Mouse (Mus musculus) kidney, adult 2 months (tissue): Measurements from ENCODE around the gene Cpt1b. TPM values are rescaled to one million over a fixed set of nuclear protein-coding genes. Genes with fewer than 3 reads are reported as not detected.

Source experiments
- DNase-seq: peaks from one replicate; pipeline ENCODE4 v3.0.0; 2021
- H3K27ac ChIP-seq: fragments of 200-500 bp; 2 replicates; pipeline ENCODE4 v1.5.1; 2012; ENCODE audit warnings: low read depth, low read length, control low read depth, inconsistent platforms; ENCODE audit not compliant: insufficient read depth
- H3K27me3 ChIP-seq: fragments of 200-500 bp; replicated peaks from 2 replicates; pipeline ENCODE4 v1.6.1; 2012; ENCODE audit warnings: mild to moderate bottlenecking, moderate library complexity, low read length, inconsistent platforms; ENCODE audit not compliant: control insufficient read depth, insufficient read depth
- H3K36me3 ChIP-seq: fragments of 200-500 bp; 2 replicates; pipeline ENCODE4 v1.6.1; 2012; ENCODE audit warnings: mild to moderate bottlenecking, moderate library complexity, low read length, inconsistent platforms; ENCODE audit not compliant: control insufficient read depth, insufficient read depth
- H3K4me1 ChIP-seq: fragments of 200-500 bp; 2 replicates; pipeline ENCODE4 v1.6.1; 2011; ENCODE audit warnings: low read length; ENCODE audit not compliant: control insufficient read depth, insufficient read depth
- H3K4me3 ChIP-seq: fragments of 200-500 bp; 2 replicates; pipeline ENCODE4 v1.5.1; 2011; ENCODE audit warnings: mild to moderate bottlenecking, low read depth, low read length, control low read depth; ENCODE audit not compliant: insufficient read depth
- CTCF ChIP-seq: fragments of 200-500 bp; conservative IDR thresholded peaks from 2 replicates; pipeline ENCODE4 v1.5.1; 2011; ENCODE audit warnings: low read depth, mild to moderate bottlenecking, control low read depth, low read length, moderate library complexity, mixed read lengths; ENCODE audit not compliant: insufficient read depth, insufficient read length
- POLR2A ChIP-seq: fragments of 200-500 bp; IDR thresholded peaks from one replicate; pipeline ENCODE4 v1.6.1; 2011; ENCODE audit warnings: low read depth, low read length, control low read depth
- WGBS: fragments of 180-500 bp; shearing (Covaris S2); methylation state at CpG from one replicate; pipeline ENCODE4 v1.1.7; 2018; 5-methylcytosine and 5-hydroxymethylcytosine counted together
- polyA plus RNA-seq: library from polyadenylated mRNA; depleted of rRNA; stranded (reverse); fragments of >200 nt; gene quantifications from 2 replicates; pipeline ENCODE4 v1.2.3, GENCODE M21; 2012

Cpt1b gene
- polyA plus RNA-seq, 1 experiment, result 64.1 TPM

- H3K27me3 ChIP-seq, result no peaks in the 10 kb centered on the region
- 22% methylated on average over 10 of the region's 10 CpGs for WGBS
- peak; percentile 16 for DNase-seq
- H3K36me3 ChIP-seq, result no peaks in the 10 kb centered on the region
- no peak overlapping the region for H3K27ac ChIP-seq
- no peaks in the 10 kb centered on the region for H3K4me1 ChIP-seq
- H3K4me3 ChIP-seq, result peak overlapping the region; percentile 44; the same call in 1 of the 2 replicates
- TF ChIP-seq CTCF (no peak), POLR2A (no peak)
These were observed 46.2 kb downstream of the Cpt1b start for GRCm38 (mm10) chr15:89379429-89379828.

GRCm38 (mm10) chr15:89378831-89379401, 46.7 kb downstream of the Cpt1b start, which contains the start of gene Odf3b:
Gene Odf3b, minus strand, starts transcription at chr15:89379282.
- WGBS, result under 1% methylated on average over 33 of the region's 33 CpGs
- TF ChIP-seq CTCF, result no peak
- TF ChIP-seq POLR2A, result no peak
- Histone ChIP-seq H3K4me1 (0 out of 2 replicates have a peak, but pooled peaks cover 3% of the 10 kb centered on the region), H3K4me3 (peak within 1 kb of the TSS; percentile 44), H3K27me3 (no peaks in the 10 kb centered on the region), H3K36me3 (no peaks in the 10 kb centered on the region), H3K27ac (no peak within 1 kb of the TSS)
- DNase-seq, result peak; percentile 61

GRCm38 (mm10) chr15:89377938-89378828, 47.5 kb downstream of the Cpt1b start:
- no peak overlapping the region for H3K27ac ChIP-seq
- whole genome bisulfite sequencing, result 22% methylated on average over 46 of the region's 46 CpGs

GRCm38 (mm10) chr15:89377362-89377761, 48.3 kb downstream of the Cpt1b start:
- WGBS, result 10% methylated on average over 18 of the region's 18 CpGs
- no peak overlapping the region for H3K4me3 ChIP-seq

More at GRCm38 (mm10) chr15:89377938-89378828, 47.5 kb downstream of the Cpt1b start:
- Histone ChIP-seq H3K4me1 (peaks cover 4% of the 10 kb centered on the region; the same call in 1 of the 2 replicates), H3K4me3 (peak overlapping the region; percentile 44), H3K36me3 (no peaks in the 10 kb centered on the region), H3K27me3 (no peaks in the 10 kb centered on the region)
- DNase-seq, result peak; percentile 11
- no peak for TF ChIP-seq CTCF
- no peak for TF ChIP-seq POLR2A

GRCm38 (mm10) chr15:89376957-89377356, 48.7 kb downstream of the Cpt1b start, which contains the start of gene Tymp:
Gene Tymp, minus strand, starts transcription at chr15:89377039.
- H3K4me3 ChIP-seq, result no peak within 1 kb of the TSS
- H3K4me1 ChIP-seq, result peaks cover 7% of the 10 kb centered on the region; the same call in 1 of the 2 replicates
- no peaks in the 10 kb centered on the region for H3K27me3 ChIP-seq
- H3K36me3 ChIP-seq, result no peaks in the 10 kb centered on the region
- peak; percentile 36 for DNase-seq
- TF ChIP-seq CTCF, result no peak
- TF ChIP-seq POLR2A, result no peak
- no peak within 1 kb of the TSS for H3K27ac ChIP-seq
- 31% methylated on average over 16 of the region's 16 CpGs for WGBS

More at GRCm38 (mm10) chr15:89377362-89377761, 48.3 kb downstream of the Cpt1b start:
- no peaks in the 10 kb centered on the region for H3K36me3 ChIP-seq
- no peak for TF ChIP-seq CTCF
- no peak for TF ChIP-seq POLR2A
- no peaks in the 10 kb centered on the region for H3K27me3 ChIP-seq
- peaks cover 7% of the 10 kb centered on the region; the same call in 1 of the 2 replicates for H3K4me1 ChIP-seq
- DNase-seq, result peak; percentile 13
- H3K27ac ChIP-seq, result no peak overlapping the region

- Histone ChIP-seq H3K4me1 (peaks cover 7% of the 10 kb centered on the region; the same call in 1 of the 2 replicates), H3K27ac (no peak overlapping the region), H3K36me3 (no peaks in the 10 kb centered on the region; the same call in 1 of the 2 replicates), H3K4me3 (no peak overlapping the region), H3K27me3 (no peaks in the 10 kb centered on the region)
- 81% methylated on average over 7 of the region's 7 CpGs for WGBS
- peak; percentile 12 for DNase-seq
- TF ChIP-seq CTCF (no peak), POLR2A (no peak)
These were observed 49.6 kb downstream of the Cpt1b start for GRCm38 (mm10) chr15:89376040-89376439.
